Mouse (Mus musculus) testis, adult 2 months (tissue): ENCODE measurements around the gene Commd1.

Experiments used
- CTCF ChIP-seq: fragments of 200-500 bp; IDR thresholded peaks from 2 replicates; pipeline ENCODE4 v1.5.1; 2012; ENCODE audit warnings: low read depth, mild to moderate bottlenecking, inconsistent platforms, low read length, moderate library complexity; ENCODE audit not compliant: control insufficient read depth, insufficient read depth, insufficient replicate concordance
- POLR2A ChIP-seq: fragments of 200-500 bp; IDR thresholded peaks from 2 replicates; pipeline ENCODE4 v1.6.1; 2012; ENCODE audit warnings: low read depth, mild to moderate bottlenecking, inconsistent platforms, low read length, moderate library complexity; ENCODE audit not compliant: control insufficient read depth

GRCm38 (mm10) chr11:22911831-22912230 is 70.4 kb downstream of the Commd1 start:
- no peak for TF ChIP-seq POLR2A
- TF ChIP-seq CTCF: no peak
